Mouse (Mus musculus): ENCODE data around the gene Pex7. TPM values are rescaled to one million over a fixed set of nuclear protein-coding genes. Genes with fewer than 3 reads are reported as not detected.

Pex7 gene
- total RNA-seq, 1 experiment from 2014 or later = 52.9 TPM

DNA sequence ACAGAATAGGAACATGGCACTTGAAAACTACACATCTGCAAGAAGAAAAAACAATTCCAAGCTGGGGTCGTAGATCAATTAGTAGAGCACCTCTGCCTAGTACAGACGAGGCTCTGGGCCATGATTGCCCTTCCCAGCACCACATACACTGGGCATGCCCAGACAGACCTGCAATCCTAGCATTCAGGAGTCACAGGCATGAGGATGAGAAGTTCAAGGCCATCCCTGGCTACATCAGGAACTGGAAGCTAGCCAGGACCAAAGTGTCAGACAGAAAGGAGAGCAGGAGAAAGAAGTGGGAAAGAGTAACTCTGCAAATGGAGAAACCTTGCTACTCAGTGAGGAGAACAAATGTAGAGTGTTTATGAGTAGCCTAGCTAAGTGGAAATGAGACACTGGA, 7.3 kb downstream of the Pex7 start:
- ATAC-seq (replicated peaks in 1 of 2; ENCODE audit: insufficient read depth in 1 of 2, low FRiP score in 2 of 2, low TSS enrichment in 1 of 2, low read depth in 1 of 2, poor library complexity in 2 of 2, severe bottlenecking in 2 of 2) = no peak

DNA sequence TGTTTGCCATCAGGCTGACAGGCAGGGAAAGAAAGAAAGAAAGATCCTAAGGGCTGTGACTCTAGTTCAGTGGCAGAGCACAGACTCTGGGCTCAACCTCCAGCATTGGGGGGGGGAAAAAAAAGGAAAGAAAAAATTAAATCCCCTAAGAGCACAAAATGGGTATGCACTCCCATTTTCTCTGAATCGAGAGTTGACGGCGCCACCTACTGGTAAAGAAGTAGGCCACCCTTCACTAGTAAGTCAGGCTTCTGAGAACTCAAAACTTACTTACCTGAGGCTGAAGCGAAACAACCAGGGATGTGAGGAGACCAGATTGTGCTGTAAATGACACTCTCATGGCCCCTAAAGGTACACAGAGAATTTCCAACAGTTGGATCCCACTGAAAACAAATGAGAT, 13.5 kb downstream of the Pex7 start:
- ATAC-seq (replicated peaks in 1 of 2; ENCODE audit: insufficient read depth in 1 of 2, low FRiP score in 2 of 2, low TSS enrichment in 1 of 2, low read depth in 1 of 2, poor library complexity in 2 of 2, severe bottlenecking in 2 of 2) = peak in 1 of 2 experiments; percentile 45; a peak in 1 of 4 replicates

DNA sequence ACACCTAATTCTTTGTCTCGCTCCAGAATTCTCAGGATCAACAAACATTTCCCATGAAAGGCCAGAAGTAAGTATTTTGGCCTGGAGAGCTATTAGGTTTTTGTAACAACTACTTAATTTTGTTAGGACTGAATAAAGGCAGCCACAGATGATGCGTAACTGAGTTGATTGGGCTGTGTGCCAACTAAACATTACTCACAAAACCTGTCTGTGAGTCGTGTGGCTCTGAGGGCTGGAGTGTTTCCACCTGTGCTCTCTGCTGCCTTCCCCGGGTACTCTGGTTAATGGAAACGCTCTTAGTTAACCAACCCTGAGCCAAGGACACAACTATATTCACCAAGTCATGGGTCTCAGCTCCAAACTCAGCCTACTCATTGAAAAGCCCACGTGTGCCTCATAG, 14.3 kb downstream of the Pex7 start:
- no peak for ATAC-seq (replicated peaks in 1 of 2; ENCODE audit: insufficient read depth in 1 of 2, low FRiP score in 2 of 2, low TSS enrichment in 1 of 2, low read depth in 1 of 2, poor library complexity in 2 of 2, severe bottlenecking in 2 of 2)

DNA sequence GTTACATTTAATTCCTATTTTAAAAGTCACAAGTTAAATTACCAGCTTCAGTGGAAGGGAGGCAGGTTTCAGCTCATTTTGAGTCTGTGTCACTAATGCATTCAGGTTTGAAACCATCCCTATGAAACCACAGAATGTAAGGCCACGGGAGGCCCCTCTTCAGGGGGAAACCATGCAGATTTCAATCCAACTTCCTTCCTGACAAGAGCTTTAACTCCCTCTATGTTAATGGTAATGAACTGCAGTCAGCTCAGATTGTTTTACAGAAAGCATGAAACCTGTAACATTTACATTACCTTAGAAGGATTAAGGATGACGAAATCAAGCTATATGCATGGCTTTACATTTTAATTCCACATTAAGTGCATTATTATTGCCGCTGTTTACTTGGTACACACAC, 15.8 kb downstream of the Pex7 start:
- ATAC-seq (replicated peaks in 1 of 2; ENCODE audit: insufficient read depth in 1 of 2, low FRiP score in 2 of 2, low TSS enrichment in 1 of 2, low read depth in 1 of 2, poor library complexity in 2 of 2, severe bottlenecking in 2 of 2) = peak; percentile 37 to 39; a peak in 1 of 4 replicates

DNA sequence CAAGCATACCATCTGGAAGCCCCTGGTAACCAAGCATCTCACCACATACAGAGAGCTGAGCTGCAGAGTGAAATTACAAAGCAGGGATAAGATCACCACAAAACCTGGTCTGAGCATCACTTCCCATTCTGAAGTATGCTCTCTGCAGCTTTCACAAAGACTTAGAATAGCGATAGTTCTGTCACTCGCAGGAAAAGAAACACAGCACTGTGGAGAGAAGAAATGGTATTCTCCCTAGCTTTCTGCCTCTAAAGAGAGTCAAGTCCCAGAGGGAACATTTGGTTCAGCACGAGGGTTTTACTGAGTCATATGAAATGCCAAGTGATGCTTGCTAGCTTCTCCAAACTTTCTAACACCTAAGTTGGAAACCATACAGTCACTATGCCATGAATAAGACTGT, 17.6 kb downstream of the Pex7 start:
- ATAC-seq (replicated peaks in 1 of 2; ENCODE audit: insufficient read depth in 1 of 2, low FRiP score in 2 of 2, low TSS enrichment in 1 of 2, low read depth in 1 of 2, poor library complexity in 2 of 2, severe bottlenecking in 2 of 2) = no peak

DNA sequence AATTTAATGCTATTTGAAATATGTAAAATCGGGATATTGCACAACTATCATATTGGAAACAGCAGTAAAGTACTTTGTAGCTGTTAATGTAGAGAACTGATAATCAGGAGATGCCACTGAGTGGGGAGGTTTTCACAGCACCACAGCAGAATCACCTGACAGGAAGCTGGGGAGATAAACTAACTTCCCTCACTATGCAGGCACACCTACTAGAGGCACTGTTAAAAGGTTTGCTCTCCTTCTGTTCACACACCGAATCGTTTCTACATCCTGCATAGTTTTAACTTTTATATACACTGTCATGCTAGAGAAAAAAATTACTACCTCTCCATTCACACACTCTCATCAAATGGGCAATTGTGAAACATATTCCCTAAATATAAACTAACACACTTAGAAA, 21.2 kb downstream of the Pex7 start:
- no peak for ATAC-seq (replicated peaks in 1 of 2; ENCODE audit: insufficient read depth in 1 of 2, low FRiP score in 2 of 2, low TSS enrichment in 1 of 2, low read depth in 1 of 2, poor library complexity in 2 of 2, severe bottlenecking in 2 of 2)

DNA sequence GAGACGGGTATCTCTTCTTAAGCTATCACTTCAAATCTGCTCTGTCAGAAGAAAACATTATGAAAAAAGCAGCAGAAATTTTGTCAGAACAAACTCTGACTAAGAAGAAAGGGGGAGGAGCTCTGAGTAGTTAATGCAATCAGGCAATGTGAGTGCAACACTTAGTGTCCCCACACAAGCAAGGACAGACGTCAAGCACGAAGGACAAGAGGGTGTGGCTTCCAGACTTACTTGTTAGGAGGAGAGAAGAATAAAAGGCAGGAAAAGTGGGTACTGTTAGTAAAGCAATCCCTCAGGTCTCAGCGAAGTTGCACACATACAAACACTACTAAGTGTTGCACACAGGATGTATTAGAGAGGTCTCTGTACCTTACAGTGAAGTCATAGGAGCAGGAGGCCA, 23.1 kb downstream of the Pex7 start:
- ATAC-seq (replicated peaks in 1 of 2; ENCODE audit: insufficient read depth in 1 of 2, low FRiP score in 2 of 2, low TSS enrichment in 1 of 2, low read depth in 1 of 2, poor library complexity in 2 of 2, severe bottlenecking in 2 of 2) = no peak

DNA sequence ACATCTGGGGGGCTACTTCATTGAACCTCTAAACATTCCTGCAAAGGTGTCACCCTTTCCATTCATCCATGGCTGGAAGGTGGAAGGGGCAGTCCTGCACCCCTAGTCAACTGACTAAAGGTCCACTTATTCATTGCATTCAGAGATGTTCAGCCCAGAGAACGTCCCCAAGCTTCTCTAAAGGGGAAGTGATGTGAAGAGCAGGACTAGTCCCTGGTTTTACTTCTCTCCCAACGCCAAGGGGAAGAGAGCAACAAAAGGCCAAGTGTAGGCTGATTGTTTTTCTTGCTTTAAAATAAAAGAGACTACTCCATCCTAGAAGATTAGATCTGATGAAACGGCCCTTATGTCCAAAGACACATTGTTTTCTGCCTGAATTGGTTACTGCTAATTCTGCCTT, 27.1 kb downstream of the Pex7 start:
- no peak for ATAC-seq (replicated peaks in 1 of 2; ENCODE audit: insufficient read depth in 1 of 2, low FRiP score in 2 of 2, low TSS enrichment in 1 of 2, low read depth in 1 of 2, poor library complexity in 2 of 2, severe bottlenecking in 2 of 2)

DNA sequence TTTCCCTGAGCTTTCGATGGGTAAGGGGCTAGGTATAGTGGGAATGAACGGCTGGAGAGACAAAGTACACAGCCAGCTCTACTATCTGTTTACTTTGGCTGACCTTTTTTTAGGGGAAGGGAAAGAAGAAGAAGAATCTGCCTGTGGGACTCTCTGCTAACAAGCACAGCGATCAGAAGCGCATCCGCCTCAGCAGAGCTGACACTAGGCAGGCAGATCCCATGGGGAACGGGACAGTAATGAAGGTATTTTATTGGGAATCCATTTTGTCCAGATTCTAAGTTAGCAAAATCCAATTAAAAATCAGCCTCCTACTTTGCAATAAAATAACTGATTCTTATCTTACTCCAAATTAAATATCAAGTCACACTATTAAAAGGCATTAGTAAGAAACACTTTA, 28.3 kb downstream of the Pex7 start:
- ATAC-seq (replicated peaks in 1 of 2; ENCODE audit: insufficient read depth in 1 of 2, low FRiP score in 2 of 2, low TSS enrichment in 1 of 2, low read depth in 1 of 2, poor library complexity in 2 of 2, severe bottlenecking in 2 of 2) = no peak

DNA sequence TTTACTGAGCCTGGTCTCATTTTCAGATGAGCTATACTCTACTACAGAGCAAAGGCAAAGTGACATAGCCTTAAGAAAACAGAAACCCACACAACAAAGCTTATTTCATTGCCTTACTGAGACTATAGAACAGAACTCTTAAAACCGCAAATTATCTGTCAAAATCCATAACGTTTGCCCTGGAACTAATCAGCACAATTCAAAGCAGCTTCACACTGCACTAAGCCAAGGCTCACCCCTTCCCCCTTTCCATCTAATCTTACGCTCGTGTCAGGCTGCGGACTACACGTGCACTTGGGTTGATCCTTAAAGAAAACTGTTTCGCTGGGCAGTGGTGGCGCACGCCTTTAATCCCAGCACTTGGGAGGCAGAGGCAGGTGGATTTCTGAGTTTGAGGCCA, 29.8 kb downstream of the Pex7 start:
- ATAC-seq (replicated peaks in 1 of 2; ENCODE audit: insufficient read depth in 1 of 2, low FRiP score in 2 of 2, low TSS enrichment in 1 of 2, low read depth in 1 of 2, poor library complexity in 2 of 2, severe bottlenecking in 2 of 2) = no peak

DNA sequence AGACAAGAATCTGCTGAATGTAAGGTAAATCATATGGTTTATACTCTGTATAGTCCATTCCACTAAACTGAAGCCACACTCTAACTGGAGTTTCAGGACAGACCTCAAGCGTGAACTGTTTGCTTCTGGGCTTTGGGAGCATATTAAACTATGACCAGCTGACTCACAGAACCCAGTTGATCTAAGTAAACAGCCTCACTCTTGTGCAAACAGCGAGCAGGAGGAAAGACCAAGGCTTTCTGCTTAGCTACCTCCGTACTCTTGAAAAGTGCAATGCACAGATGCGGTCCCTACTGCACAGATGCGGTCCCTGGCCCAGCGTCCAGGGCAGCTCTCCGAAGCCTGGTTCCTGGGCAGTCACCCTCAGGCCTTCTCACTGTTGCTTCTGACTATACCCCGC, 30.2 kb downstream of the Pex7 start:
- no peak for ATAC-seq (replicated peaks in 1 of 2; ENCODE audit: insufficient read depth in 1 of 2, low FRiP score in 2 of 2, low TSS enrichment in 1 of 2, low read depth in 1 of 2, poor library complexity in 2 of 2, severe bottlenecking in 2 of 2)

DNA sequence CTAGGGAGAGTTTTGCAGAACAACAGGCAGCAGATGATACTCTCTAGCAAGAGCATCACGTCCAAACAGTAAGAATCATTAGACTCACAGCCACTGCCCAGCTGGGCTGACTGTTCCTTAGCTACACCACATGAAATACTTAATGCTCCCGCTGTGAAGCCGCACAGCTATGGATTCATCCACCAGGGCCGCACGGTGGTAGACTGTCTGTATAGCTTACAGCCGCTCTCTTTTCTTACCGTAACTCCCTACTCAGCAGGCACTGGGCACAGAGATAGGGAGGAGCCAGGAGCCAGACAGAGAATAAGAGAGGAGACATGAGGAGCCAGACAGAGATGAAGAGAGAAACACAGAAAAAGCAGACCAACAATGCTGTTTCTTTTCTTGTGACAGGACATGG, 30.8 kb downstream of the Pex7 start:
- no peak for ATAC-seq (replicated peaks in 1 of 2; ENCODE audit: insufficient read depth in 1 of 2, low FRiP score in 2 of 2, low TSS enrichment in 1 of 2, low read depth in 1 of 2, poor library complexity in 2 of 2, severe bottlenecking in 2 of 2)

DNA sequence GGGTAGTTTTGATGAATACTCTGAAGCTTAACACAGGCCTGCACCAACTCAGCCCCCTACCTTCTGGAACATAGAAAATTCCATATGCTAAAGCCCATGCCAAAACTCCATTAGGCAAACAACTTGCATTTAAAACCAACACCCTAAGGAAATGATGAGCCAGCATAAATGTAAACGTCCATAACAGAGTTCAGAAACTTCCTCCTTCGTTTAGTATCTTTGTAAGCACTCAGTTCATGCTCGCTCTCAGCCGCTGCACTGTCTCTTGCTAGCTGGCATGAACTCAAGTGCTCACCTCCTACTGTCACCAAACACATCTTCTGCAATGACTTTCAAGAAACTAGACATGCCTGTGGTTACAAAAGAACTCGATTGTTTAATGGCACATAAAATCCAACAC, 32.1 kb downstream of the Pex7 start:
- ATAC-seq (replicated peaks in 1 of 2; ENCODE audit: insufficient read depth in 1 of 2, low FRiP score in 2 of 2, low TSS enrichment in 1 of 2, low read depth in 1 of 2, poor library complexity in 2 of 2, severe bottlenecking in 2 of 2) = no peak

DNA sequence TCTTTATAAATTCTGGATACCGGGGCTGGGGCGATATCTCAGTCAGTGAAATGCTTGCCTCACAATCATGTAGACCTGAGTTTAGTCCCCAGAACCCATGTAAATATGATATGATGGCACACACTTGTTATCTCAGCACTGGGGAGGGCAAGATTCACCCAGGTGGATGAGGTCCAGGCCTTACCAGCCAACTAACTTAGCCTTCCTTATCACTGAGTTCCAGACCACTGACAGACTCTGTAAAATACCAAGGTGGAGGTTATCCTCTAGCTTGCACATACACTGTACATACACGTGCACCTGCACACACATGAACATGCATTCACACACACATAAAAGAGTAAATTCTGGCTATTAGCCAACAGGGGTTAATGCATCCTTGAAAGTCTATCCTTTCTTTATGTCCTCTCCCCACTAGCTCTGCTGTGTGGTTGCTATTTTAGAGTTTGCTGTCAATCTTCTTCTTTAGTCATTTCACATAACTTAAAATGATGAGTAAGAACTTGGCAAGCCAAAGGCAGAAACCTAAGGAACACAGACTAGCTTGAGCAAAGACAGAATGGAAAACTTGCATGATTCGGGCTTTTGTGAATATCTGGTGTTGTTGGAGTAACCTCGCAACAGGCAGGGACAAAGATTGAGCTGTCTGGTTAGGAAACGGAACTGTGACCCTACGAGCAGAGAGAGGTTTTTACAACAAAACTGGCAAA, 51.7 kb downstream of the Pex7 start:
- no peak for ATAC-seq (replicated peaks in 1 of 2; ENCODE audit: insufficient read depth in 1 of 2, low FRiP score in 2 of 2, low TSS enrichment in 1 of 2, low read depth in 1 of 2, poor library complexity in 2 of 2, severe bottlenecking in 2 of 2)

DNA sequence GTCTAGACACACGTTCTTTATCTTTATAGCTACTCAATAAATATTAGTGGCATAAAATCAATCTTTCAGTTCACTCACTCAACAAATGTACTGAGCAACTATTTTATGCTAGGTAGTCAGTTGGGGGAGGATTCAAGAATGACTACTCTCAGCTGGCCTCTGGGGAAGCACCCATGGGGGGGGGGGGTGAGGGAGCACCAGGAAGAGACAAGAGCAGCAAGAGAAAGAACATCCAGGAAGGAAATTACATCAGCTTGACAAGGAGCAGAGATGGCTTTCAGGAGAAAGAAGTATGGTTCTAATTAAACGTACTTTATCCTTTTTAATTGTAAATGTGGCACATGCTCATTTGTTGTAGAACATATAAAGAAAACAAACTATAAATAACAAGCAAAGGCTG, 53.9 kb downstream of the Pex7 start:
- no peak for ATAC-seq (replicated peaks in 1 of 2; ENCODE audit: insufficient read depth in 1 of 2, low FRiP score in 2 of 2, low TSS enrichment in 1 of 2, low read depth in 1 of 2, poor library complexity in 2 of 2, severe bottlenecking in 2 of 2)

DNA sequence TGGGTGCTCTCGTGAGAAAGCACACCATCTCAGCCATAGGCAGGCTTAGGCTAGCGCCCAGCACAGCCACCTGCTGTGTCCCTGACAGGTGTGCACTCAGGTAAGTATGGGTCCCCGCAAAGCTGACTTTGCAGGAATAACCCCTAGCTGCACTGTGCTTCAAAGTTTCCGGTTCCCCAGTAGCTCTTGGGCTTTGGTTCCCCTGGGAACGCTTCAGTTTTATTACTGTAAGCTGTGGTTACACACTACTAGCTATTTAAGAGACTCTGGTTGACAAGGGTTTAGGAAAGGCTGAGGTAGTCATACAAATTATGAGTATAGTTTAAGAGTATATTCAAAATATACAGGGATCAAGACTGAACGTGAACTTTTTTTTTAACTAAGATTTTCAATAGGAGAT, 54.7 kb downstream of the Pex7 start:
- no peak for ATAC-seq (replicated peaks in 1 of 2; ENCODE audit: insufficient read depth in 1 of 2, low FRiP score in 2 of 2, low TSS enrichment in 1 of 2, low read depth in 1 of 2, poor library complexity in 2 of 2, severe bottlenecking in 2 of 2)

DNA sequence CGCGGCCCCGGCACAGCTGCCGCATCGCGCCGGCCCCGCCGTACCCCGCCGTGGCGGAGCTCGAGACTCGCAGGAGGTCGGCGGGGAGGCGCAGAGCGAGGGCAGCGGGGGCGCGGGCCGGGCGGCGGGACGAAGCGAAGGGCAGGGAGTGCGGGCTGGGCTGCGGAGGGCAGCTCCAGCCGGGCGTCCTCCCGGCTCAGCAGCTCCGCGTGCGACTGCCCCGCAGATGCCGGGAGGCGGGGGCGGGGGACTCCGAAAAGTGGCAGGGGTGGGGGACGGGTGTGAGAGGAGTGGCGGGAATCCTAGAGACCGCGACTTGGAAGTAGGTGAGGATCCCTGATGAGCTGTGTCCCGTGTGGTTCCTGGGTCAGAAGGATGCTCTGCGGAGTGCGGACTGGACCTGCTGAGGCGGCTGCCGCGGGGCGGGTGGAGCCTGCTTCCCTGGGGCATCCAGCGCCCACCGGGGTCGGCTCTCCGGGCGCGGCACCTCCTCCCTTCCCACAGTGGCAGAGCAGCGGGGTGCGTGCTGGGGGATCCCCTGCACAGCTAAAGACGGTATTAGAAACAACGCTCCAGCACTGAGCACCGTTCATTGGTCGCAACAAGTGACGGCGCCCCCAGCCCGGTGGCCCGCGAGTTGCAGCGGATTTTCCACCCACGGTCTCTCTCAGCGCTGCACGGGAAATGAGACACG, 56.3 kb downstream of the Pex7 start, which contains the start of gene Slc35d3:
Gene Slc35d3 (minus strand): TSS at position 462 of the 694 bp plus-strand sequence.
- peak; percentile 56 to 62 for ATAC-seq (replicated peaks in 1 of 2; ENCODE audit: insufficient read depth in 1 of 2, low FRiP score in 2 of 2, low TSS enrichment in 1 of 2, low read depth in 1 of 2, poor library complexity in 2 of 2, severe bottlenecking in 2 of 2)

DNA sequence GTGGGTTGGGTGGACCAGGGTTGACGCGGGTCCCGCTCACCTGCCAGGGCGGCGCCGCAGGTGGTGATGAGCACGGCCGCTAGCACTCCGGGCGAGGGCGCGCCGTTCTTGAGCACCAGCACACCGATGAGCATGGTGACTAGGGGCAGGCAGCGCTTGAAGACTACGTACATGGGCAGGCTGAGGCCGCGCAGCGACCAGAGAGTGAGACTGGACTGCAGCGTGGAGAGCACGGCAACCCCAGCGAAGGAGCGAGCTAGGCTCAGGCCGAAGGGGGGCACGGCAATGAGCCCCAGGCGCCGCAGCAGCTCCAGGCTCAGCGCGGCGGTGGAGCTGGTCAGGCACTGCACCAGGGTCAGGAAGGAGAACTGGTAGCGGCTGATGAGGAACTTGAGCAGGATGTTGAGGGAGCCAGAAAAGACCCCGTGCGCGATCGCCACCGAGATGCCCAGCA, 56.9 kb downstream of the Pex7 start:
- ATAC-seq (replicated peaks in 1 of 2; ENCODE audit: insufficient read depth in 1 of 2, low FRiP score in 2 of 2, low TSS enrichment in 1 of 2, low read depth in 1 of 2, poor library complexity in 2 of 2, severe bottlenecking in 2 of 2) = peak; percentile 35 to 44
